Mouse (Mus musculus): ENCODE data around the gene 5830473C10Rik. TPM values are rescaled to one million over a fixed set of nuclear protein-coding genes. Genes with fewer than 3 reads are reported as not detected.
"Not testable (repeated sequence)": the region's sequence is repeated elsewhere in the genome, so short reads cannot be mapped to it uniquely, and the experiment has no call there.

Gene 5830473C10Rik
- polyA plus RNA-seq, 1 experiment from 2014 or later, result not detected

- Histone ChIP-seq H3K9ac (no peak overlapping the region), H3K36me3 (no peaks in the 10 kb centered on the region)
- no peak for ATAC-seq (ENCODE audit: extremely low read depth, insufficient number of reproducible peaks, low FRiP score, low TSS enrichment)
Measured at GRCm38 (mm10) chr5:90596155-90596554, 35.2 kb downstream of the 5830473C10Rik start.

GRCm38 (mm10) chr5:90601469-90601868 is 40.6 kb downstream of the 5830473C10Rik start:
- ATAC-seq (ENCODE audit: extremely low read depth, insufficient number of reproducible peaks, low FRiP score, low TSS enrichment), result no peak
- Histone ChIP-seq H3K36me3 (no peaks in the 10 kb centered on the region), H3K4me2 (no peak overlapping the region), H3K4me3 (no peak overlapping the region), H3K27me3 (replicated peaks) (0 out of 2 replicates have a peak, but pooled peaks cover 4% of the 10 kb centered on the region), H3K27ac (replicated peaks) (no peak overlapping the region), H3K4me1 (peaks cover 10% of the 10 kb centered on the region), H3K9ac (no peak overlapping the region), H3K9me3 (no peaks in the 10 kb centered on the region)
- WGBS, result 17% methylated on average over 6 of the region's 6 CpGs

More at GRCm38 (mm10) chr5:90596155-90596554, 35.2 kb downstream of the 5830473C10Rik start:
- H3K4me1 ChIP-seq, result no peaks in the 10 kb centered on the region
- no peak overlapping the region for H3K4me3 ChIP-seq
- no peak overlapping the region for H3K27ac ChIP-seq (replicated peaks)
- H3K4me2 ChIP-seq, result no peak overlapping the region
- no peaks in the 10 kb centered on the region for H3K9me3 ChIP-seq
- no peaks in the 10 kb centered on the region for H3K27me3 ChIP-seq (replicated peaks)
- WGBS, result 73% methylated on average over 6 of the region's 6 CpGs

DNA sequence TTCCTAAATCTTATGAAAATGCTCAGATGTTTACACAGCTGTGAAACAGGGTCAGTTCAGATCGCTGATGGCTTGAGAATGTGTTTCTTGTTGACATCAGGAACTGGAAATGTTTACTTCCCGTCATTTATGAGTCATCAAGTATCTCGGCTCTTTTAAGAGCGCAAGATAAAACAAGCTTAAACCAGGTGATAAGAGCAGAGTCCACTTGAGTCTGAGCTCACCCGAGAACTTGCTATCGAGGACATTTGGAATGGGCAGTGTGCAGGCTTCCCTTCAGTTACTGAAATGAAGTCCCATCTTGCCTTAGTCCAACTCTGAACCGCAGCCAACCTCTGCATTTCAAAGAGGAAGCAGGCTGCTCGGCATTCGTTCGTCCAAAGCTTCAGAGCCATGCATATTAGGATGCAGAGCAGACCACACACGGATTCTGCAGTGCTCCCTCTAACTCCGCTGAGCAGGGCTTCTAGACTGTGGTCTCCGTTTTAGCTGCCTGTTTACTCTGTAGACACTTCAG is 42.6 kb downstream of the 5830473C10Rik start:
- H3K4me2 ChIP-seq, result peak overlapping the region; percentile 48
- H3K4me3 ChIP-seq, result no peak overlapping the region; the same call in 1 of the 2 replicates
- peak overlapping the region; percentile 48; the same call in 1 of the 2 replicates for H3K9ac ChIP-seq
- no peaks in the 10 kb centered on the region for H3K9me3 ChIP-seq
- 0 out of 2 replicates have a peak, but pooled peaks cover 4% of the 10 kb centered on the region for H3K27me3 ChIP-seq (replicated peaks)
- H3K4me1 ChIP-seq, result peaks cover 11% of the 10 kb centered on the region
- no peak for ATAC-seq (ENCODE audit: extremely low read depth, insufficient number of reproducible peaks, low FRiP score, low TSS enrichment)
- H3K36me3 ChIP-seq, result no peaks in the 10 kb centered on the region
- no peak overlapping the region for H3K27ac ChIP-seq (replicated peaks)
- 17% methylated on average over 13 of the region's 13 CpGs for WGBS

DNA sequence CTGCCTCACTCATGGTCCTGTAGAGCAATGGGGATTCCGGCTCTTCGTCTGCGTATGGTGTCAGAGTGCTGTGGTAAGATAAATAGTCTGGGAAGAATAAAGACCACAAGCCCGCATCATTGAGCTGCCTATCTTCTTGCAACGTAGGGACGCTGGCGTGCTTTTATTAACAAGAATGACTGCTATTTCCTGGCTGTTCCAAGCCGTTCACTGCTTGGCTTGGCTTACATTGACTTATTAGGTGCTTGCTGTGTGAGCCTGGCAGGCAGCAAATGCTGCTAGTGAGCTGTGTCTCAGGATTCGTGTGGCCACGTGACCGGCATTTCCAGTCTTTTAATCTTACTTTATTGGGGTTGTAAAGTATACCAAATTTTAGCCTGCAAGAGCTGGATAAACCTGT is 48.0 kb downstream of the 5830473C10Rik start:
- Histone ChIP-seq H3K9ac (no peak overlapping the region), H3K36me3 (no peaks in the 10 kb centered on the region), H3K4me3 (no peak overlapping the region), H3K4me2 (peak overlapping the region; percentile 12), H3K4me1 (peaks cover 17% of the 10 kb centered on the region), H3K27me3 (replicated peaks) (0 out of 2 replicates have a peak, but pooled peaks cover 4% of the 10 kb centered on the region), H3K27ac (replicated peaks) (no peak overlapping the region), H3K9me3 (no peaks in the 10 kb centered on the region)
- 37% methylated on average over 11 of the region's 11 CpGs for WGBS
- ATAC-seq (ENCODE audit: extremely low read depth, insufficient number of reproducible peaks, low FRiP score, low TSS enrichment), result no peak

- Histone ChIP-seq H3K9ac (no peak overlapping the region), H3K9me3 (no peaks in the 10 kb centered on the region), H3K4me1 (peaks cover 15% of the 10 kb centered on the region), H3K36me3 (no peaks in the 10 kb centered on the region), H3K4me2 (no peak overlapping the region), H3K4me3 (no peak overlapping the region), H3K27ac (replicated peaks) (no peak overlapping the region), H3K27me3 (replicated peaks) (no peaks in the 10 kb centered on the region)
- no peak for ATAC-seq (ENCODE audit: extremely low read depth, insufficient number of reproducible peaks, low FRiP score, low TSS enrichment)
- 72% methylated on average over 3 of the region's 3 CpGs for WGBS
Measured at GRCm38 (mm10) chr5:90611388-90611787, 50.5 kb downstream of the 5830473C10Rik start.

GRCm38 (mm10) chr5:90611996-90612611 is 51.2 kb downstream of the 5830473C10Rik start:
- H3K27me3 ChIP-seq (replicated peaks), result no peaks in the 10 kb centered on the region
- H3K9ac ChIP-seq, result no peak overlapping the region
- H3K27ac ChIP-seq (replicated peaks), result no peak overlapping the region
- ATAC-seq (ENCODE audit: extremely low read depth, insufficient number of reproducible peaks, low FRiP score, low TSS enrichment), result no peak
- no peaks in the 10 kb centered on the region for H3K36me3 ChIP-seq
- no peak overlapping the region for H3K4me3 ChIP-seq
- 68% methylated on average over 6 of the region's 6 CpGs for WGBS
- H3K9me3 ChIP-seq, result no peaks in the 10 kb centered on the region
- H3K4me1 ChIP-seq, result peaks cover 15% of the 10 kb centered on the region
- H3K4me2 ChIP-seq, result no peak overlapping the region

GRCm38 (mm10) chr5:90612751-90613150 is 51.8 kb downstream of the 5830473C10Rik start:
- not testable (repeated sequence) for H3K36me3 ChIP-seq; H3K4me2 ChIP-seq; H3K27me3 ChIP-seq (replicated peaks); H3K27ac ChIP-seq (replicated peaks); H3K9me3 ChIP-seq; H3K4me3 ChIP-seq; H3K9ac ChIP-seq; ATAC-seq (ENCODE audit: extremely low read depth, insufficient number of reproducible peaks, low FRiP score, low TSS enrichment)
- 63% methylated on average over 1 of the region's 1 CpGs for WGBS
- H3K4me1 ChIP-seq, result peaks cover 15% of the 10 kb centered on the region

DNA sequence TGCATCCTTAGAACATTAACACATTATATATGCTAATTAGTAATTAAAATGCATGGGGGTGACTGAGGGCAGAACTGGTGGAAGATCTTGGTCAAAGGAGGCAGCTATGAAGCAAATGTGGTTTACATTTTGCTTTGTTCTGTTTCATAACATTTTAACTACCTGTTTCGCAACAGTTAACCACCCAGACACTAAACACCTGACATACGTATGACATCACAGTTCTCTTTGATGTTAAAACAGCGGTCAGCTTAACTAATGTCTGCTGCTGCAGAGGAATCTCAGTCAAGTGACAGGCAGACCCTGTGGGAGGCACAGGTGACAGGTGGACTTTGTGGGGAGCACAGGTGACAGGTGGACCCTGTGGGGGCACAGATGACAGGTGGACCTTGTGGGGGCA is 57.0 kb downstream of the 5830473C10Rik start:
- WGBS, result 83% methylated on average over 3 of the region's 3 CpGs
- no peaks in the 10 kb centered on the region for H3K36me3 ChIP-seq
- no peak for ATAC-seq (ENCODE audit: extremely low read depth, insufficient number of reproducible peaks, low FRiP score, low TSS enrichment)
- H3K4me3 ChIP-seq, result no peak overlapping the region
- H3K4me1 ChIP-seq, result no peaks in the 10 kb centered on the region
- no peaks in the 10 kb centered on the region for H3K27me3 ChIP-seq (replicated peaks)
- H3K9ac ChIP-seq, result no peak overlapping the region
- H3K4me2 ChIP-seq, result no peak overlapping the region
- H3K9me3 ChIP-seq, result no peaks in the 10 kb centered on the region
- H3K27ac ChIP-seq (replicated peaks), result no peak overlapping the region

GRCm38 (mm10) chr5:90621316-90621715 is 60.4 kb downstream of the 5830473C10Rik start:
- H3K27ac ChIP-seq (replicated peaks), result no peak overlapping the region
- no peak overlapping the region for H3K4me2 ChIP-seq
- no peaks in the 10 kb centered on the region for H3K36me3 ChIP-seq
- 84% methylated on average over 2 of the region's 2 CpGs for WGBS
- H3K9me3 ChIP-seq, result no peaks in the 10 kb centered on the region
- ATAC-seq (ENCODE audit: extremely low read depth, insufficient number of reproducible peaks, low FRiP score, low TSS enrichment), result no peak
- H3K4me1 ChIP-seq, result no peaks in the 10 kb centered on the region
- H3K9ac ChIP-seq, result no peak overlapping the region
- no peak overlapping the region for H3K4me3 ChIP-seq
- no peaks in the 10 kb centered on the region for H3K27me3 ChIP-seq (replicated peaks)

- 87% methylated on average over 6 of the region's 6 CpGs for WGBS
- Histone ChIP-seq H3K9ac (no peak overlapping the region), H3K27ac (replicated peaks) (no peak overlapping the region), H3K4me3 (no peak overlapping the region), H3K9me3 (no peaks in the 10 kb centered on the region), H3K36me3 (no peaks in the 10 kb centered on the region), H3K4me2 (no peak overlapping the region), H3K4me1 (no peaks in the 10 kb centered on the region), H3K27me3 (replicated peaks) (no peaks in the 10 kb centered on the region)
- no peak for ATAC-seq (ENCODE audit: extremely low read depth, insufficient number of reproducible peaks, low FRiP score, low TSS enrichment)
Measured at GRCm38 (mm10) chr5:90621726-90622125, 60.8 kb downstream of the 5830473C10Rik start.

GRCm38 (mm10) chr5:90623209-90623608 is 62.3 kb downstream of the 5830473C10Rik start:
- no peaks in the 10 kb centered on the region for H3K4me1 ChIP-seq
- H3K27me3 ChIP-seq (replicated peaks), result no peaks in the 10 kb centered on the region
- H3K36me3 ChIP-seq, result no peaks in the 10 kb centered on the region
- H3K9me3 ChIP-seq, result no peaks in the 10 kb centered on the region
- H3K27ac ChIP-seq (replicated peaks), result no peak overlapping the region
- H3K4me2 ChIP-seq, result no peak overlapping the region
- H3K9ac ChIP-seq, result no peak overlapping the region
- H3K4me3 ChIP-seq, result no peak overlapping the region
- 76% methylated on average over 2 of the region's 2 CpGs for WGBS
- no peak for ATAC-seq (ENCODE audit: extremely low read depth, insufficient number of reproducible peaks, low FRiP score, low TSS enrichment)

All from heart, embryonic 13.5 days (tissue).